Mouse (Mus musculus): Measurements from ENCODE around the gene Pum2.
"Not testable (repeated sequence)": the region's sequence is repeated elsewhere in the genome, so short reads cannot be mapped to it uniquely, and the experiment has no call there.

DNA sequence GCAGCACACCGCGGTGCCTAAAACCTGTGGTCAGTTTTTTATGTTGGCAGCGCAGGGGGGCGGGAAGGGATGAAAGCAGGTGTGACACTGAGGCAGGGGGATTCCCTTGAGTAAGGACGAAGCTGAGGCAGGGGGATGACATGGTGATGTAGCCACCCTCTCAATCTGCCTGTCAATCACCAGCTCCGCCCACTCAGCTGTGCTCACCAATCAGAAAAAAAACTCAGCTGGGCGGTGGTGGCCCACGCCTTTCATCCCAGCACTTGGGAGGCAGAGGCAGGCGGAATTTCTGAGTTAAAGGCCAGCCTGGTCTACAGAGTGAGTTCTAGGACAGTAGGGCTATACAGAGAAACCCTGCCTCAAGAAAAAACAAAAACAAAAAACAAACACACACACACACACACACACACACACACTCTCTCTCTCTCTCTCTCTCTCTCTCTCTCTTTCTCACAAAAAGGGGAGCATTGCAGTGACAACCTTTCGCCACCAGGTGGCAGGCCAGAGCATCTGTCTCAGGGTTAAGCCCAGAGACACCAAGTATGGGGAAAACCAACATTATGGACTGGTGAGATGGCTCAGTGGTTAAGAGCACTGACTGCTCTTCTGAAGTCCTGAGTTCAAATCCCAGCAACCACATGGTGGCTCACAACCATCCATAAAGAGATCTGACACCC lies 35.4 kb upstream of the Pum2 start:
- not testable (repeated sequence) for TF ChIP-seq CTCF (IDR thresholded peaks at IDR 0.05; ENCODE audit: borderline replicate concordance, control insufficient read depth, extremely low read depth, insufficient read depth, low read length, poor library complexity); POLR2A (IDR thresholded peaks at IDR 0.05; ENCODE audit: control insufficient read depth, extremely low read depth, insufficient read depth, low read length, poor library complexity)
